Mouse (Mus musculus): Measurements from ENCODE around the gene Lcn12. TPM values are rescaled to one million over a fixed set of nuclear protein-coding genes. Genes with fewer than 3 reads are reported as not detected.

The Lcn12 gene
- polyA plus RNA-seq, 1 experiment from 2014 or later: not detected

DNA sequence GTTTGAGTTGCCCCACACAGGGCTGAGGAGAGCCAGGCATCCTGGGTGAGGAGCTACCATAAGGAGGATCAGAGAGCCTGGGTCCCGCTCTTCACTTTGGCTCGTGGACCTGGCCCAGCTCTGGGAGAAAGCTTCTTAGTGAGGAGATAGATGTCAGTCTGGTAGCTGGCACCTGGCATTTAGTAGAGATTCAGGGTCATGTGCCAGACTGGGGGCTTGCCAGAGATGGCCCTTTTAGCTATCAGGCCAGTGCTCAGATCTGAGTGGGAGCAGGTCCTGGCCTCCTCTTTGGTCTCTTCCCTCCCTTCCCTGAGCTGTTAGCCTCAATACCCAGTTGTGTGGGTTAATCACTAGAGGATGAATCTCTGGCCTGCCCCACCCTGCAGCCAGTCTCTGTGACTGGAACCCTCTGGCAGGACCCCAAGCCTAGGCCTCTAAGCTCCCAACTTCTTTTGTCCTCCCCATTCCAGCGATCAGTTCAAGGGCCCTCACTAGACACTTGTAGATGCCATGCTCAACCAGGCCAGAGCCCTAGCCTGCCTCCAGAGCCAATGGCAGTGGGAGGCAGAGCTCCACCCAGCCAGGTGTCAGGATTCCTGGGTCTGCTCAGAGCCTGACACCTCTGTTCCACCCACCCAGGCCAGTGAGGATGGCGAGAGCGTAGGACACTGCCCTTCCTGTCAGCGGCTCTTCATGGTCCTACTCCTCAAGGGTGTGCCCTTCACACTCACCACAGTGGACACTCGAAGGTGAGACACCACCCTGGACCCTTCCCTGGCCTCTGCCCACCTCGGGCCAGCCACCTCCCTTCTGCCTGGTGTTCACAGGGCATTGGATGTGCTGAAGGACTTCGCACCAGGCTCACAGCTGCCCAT lies 36.5 kb downstream of the Lcn12 start:
- Histone ChIP-seq H3K4me1 (ENCODE audit: control insufficient read depth, insufficient read depth, low read length) (no peaks in the 10 kb centered on the region; the same call in none of the 2 replicates), H3K27me3 (ENCODE audit: control insufficient read depth, insufficient read depth, low read length) (no peaks in the 10 kb centered on the region), H3K4me2 (replicated peaks; ENCODE audit: low read depth, low read length) (no peak overlapping the region), H3K9ac (ENCODE audit: low read depth, low read length) (no peak overlapping the region), H3K9me3 (ENCODE audit: control insufficient read depth, low read length) (no peaks in the 10 kb centered on the region), H3K4me3 (ENCODE audit: low read length) (no peak overlapping the region), H3K27ac (ENCODE audit: low read depth, low read length) (no peak overlapping the region), H3K36me3 (ENCODE audit: control insufficient read depth, insufficient read depth, low read length) (no peaks in the 10 kb centered on the region; the same call in 1 of the 2 replicates)
- 90% methylated on average over 9 of the region's 9 CpGs for WGBS
- ATAC-seq (ENCODE audit: low FRiP score, low TSS enrichment): no peak

DNA sequence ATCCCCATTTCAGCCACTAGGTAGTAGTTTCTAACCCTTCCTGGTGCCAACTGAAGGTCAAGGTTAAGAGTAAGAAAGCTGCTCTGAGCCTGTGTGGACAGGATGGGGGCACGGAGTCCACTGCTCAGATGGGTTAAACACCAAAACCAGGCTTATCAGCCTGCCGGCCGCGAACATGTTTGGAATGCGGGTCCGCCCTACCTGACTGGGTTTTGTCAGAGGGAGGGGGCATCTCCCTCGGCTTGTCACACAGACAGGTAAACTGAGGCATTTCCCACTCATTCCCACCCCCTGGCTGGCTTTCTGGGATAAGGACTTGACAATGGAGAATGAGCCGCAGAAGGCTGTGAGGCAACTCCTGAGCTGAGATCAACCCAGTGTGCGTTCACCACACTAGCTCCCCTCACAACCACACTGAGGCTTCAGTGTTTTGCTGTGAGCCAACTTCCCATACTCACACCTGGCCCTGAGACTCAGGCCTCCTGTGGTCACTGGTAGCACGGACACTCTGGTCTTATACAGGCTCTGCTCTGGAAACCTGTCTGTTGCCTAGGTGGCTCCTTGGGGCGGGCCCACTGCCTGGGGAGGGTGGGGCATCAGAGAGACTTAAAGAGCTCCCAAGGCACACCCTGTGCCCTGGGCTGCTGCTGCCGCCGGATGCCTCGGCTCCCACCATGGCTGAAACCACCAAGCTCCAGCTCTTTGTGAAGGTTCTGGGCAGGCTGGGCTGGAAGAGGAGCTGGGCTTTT lies 37.3 kb downstream of the Lcn12 start, which contains the start of gene Clic3:
Gene Clic3, plus strand, starts transcription at position 634 of the 749 bp plus-strand sequence.
- Histone ChIP-seq H3K4me2 (replicated peaks; ENCODE audit: low read depth, low read length) (no peak within 1 kb of the TSS), H3K27ac (ENCODE audit: low read depth, low read length) (no peak within 1 kb of the TSS), H3K4me1 (ENCODE audit: control insufficient read depth, insufficient read depth, low read length) (no peaks in the 10 kb centered on the region; the same call in none of the 2 replicates), H3K36me3 (ENCODE audit: control insufficient read depth, insufficient read depth, low read length) (no peaks in the 10 kb centered on the region; the same call in 1 of the 2 replicates), H3K4me3 (ENCODE audit: low read length) (no peak within 1 kb of the TSS), H3K9ac (ENCODE audit: low read depth, low read length) (no peak within 1 kb of the TSS), H3K27me3 (ENCODE audit: control insufficient read depth, insufficient read depth, low read length) (no peaks in the 10 kb centered on the region), H3K9me3 (ENCODE audit: control insufficient read depth, low read length) (no peaks in the 10 kb centered on the region)
- 60% methylated on average over 14 of the region's 14 CpGs for WGBS
- no peak for ATAC-seq (ENCODE audit: low FRiP score, low TSS enrichment)

DNA sequence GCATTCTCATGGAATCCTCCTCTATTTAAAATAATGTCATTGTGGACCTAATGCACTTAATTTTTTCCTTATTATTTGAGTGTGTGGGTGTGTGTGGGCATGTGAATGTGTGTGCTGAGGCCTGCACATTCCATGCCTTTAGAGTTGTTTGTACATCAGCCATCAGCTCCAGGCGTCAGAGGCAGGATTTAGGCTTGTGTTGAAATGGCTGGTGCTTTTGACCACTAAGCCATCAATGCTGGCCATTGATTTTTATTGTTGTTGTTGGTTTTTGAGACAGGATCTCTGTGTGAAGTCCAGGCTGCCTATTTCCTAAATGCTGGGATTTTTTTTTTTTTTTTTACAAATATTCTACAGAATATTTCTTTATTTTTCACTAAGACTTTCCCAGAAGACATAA lies 40.8 kb downstream of the Lcn12 start:
- 45% methylated on average over 1 of the region's 1 CpGs for WGBS
- no peak overlapping the region for H3K9ac ChIP-seq (ENCODE audit: low read depth, low read length)
- no peak overlapping the region for H3K4me3 ChIP-seq (ENCODE audit: low read length)
- H3K36me3 ChIP-seq (ENCODE audit: control insufficient read depth, insufficient read depth, low read length): peaks cover 3% of the 10 kb centered on the region; the same call in 1 of the 2 replicates
- no peaks in the 10 kb centered on the region for H3K27me3 ChIP-seq (ENCODE audit: control insufficient read depth, insufficient read depth, low read length)
- no peaks in the 10 kb centered on the region for H3K9me3 ChIP-seq (ENCODE audit: control insufficient read depth, low read length)
- ATAC-seq (ENCODE audit: low FRiP score, low TSS enrichment): no peak
- H3K4me1 ChIP-seq (ENCODE audit: control insufficient read depth, insufficient read depth, low read length): no peaks in the 10 kb centered on the region
- H3K4me2 ChIP-seq (replicated peaks; ENCODE audit: low read depth, low read length): no peak overlapping the region
- no peak overlapping the region for H3K27ac ChIP-seq (ENCODE audit: low read depth, low read length)

DNA sequence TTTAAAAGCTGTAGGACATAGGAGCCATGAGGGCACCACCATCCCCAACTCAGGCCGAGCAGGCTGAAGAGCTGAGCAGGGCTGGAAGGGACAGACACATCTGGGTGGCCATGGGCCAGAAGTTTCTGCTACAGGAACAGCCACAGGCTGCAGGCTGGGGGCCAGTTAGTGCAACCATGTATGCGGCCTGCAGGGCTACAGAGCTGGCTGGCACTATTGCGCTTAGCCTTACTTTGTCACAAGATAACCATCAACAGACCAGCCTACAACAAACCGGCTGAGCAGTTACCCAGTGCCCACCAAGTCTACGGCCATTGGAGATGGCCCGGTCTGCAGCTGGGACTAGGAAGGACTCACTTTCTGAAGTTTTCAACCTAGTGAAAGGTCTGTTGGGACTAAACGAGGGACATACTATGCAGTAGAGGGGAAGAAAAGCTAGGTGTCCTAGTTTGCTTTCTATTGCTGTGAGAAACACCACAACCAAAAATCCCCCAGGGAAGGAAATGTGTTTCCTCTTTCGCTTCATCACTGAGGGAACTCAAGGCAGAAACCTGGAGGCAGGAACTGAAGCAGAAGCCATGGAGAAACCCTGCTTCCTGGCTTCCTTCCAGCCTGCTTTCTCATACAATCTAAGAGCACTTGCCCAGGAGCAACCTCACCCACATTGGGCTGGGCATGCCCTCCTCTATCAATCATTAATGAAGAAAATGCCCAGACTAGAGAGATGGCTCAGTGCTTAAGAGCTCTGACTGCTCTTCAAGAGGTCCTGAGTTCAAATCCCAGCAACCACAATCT lies 42.7 kb downstream of the Lcn12 start:
- Histone ChIP-seq H3K9me3 (ENCODE audit: control insufficient read depth, low read length) (no peaks in the 10 kb centered on the region), H3K27me3 (ENCODE audit: control insufficient read depth, insufficient read depth, low read length) (no peaks in the 10 kb centered on the region), H3K36me3 (ENCODE audit: control insufficient read depth, insufficient read depth, low read length) (peaks cover 12% of the 10 kb centered on the region; the same call in 1 of the 2 replicates), H3K9ac (ENCODE audit: low read depth, low read length) (no peak overlapping the region), H3K27ac (ENCODE audit: low read depth, low read length) (no peak overlapping the region), H3K4me3 (ENCODE audit: low read length) (no peak overlapping the region), H3K4me2 (replicated peaks; ENCODE audit: low read depth, low read length) (no peak overlapping the region), H3K4me1 (ENCODE audit: control insufficient read depth, insufficient read depth, low read length) (no peaks in the 10 kb centered on the region)
- WGBS: 86% methylated on average over 8 of the region's 8 CpGs
- no peak for ATAC-seq (ENCODE audit: low FRiP score, low TSS enrichment)

DNA sequence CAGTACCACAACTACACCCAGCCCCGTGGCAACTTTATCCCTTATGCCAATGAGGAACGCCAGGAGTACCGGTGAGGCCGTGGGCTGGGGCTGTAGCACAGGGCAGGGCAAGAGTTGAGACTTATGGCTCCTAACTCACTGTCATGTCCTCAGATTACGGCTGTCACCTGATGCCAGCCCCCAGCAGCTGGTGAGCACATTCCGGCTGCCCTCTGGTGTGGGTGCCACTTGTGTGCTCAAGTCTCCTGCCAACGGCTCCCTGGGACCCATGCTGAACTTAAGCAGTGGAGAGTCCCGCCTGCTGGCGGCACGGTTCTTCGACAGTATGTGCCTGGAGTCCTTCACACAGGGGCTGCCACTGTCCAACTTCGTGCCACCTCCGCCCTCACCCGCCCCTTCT lies 51.0 kb downstream of the Lcn12 start:
- H3K9me3 ChIP-seq (ENCODE audit: control insufficient read depth, low read length): no peaks in the 10 kb centered on the region
- ATAC-seq (ENCODE audit: low FRiP score, low TSS enrichment): no peak
- H3K36me3 ChIP-seq (ENCODE audit: control insufficient read depth, insufficient read depth, low read length): peaks cover 41% of the 10 kb centered on the region
- WGBS: 89% methylated on average over 14 of the region's 14 CpGs
- H3K9ac ChIP-seq (ENCODE audit: low read depth, low read length): no peak overlapping the region
- H3K4me3 ChIP-seq (ENCODE audit: low read length): no peak overlapping the region
- no peaks in the 10 kb centered on the region for H3K27me3 ChIP-seq (ENCODE audit: control insufficient read depth, insufficient read depth, low read length)
- no peak overlapping the region for H3K27ac ChIP-seq (ENCODE audit: low read depth, low read length)
- H3K4me2 ChIP-seq (replicated peaks; ENCODE audit: low read depth, low read length): no peak overlapping the region
- H3K4me1 ChIP-seq (ENCODE audit: control insufficient read depth, insufficient read depth, low read length): no peaks in the 10 kb centered on the region

DNA sequence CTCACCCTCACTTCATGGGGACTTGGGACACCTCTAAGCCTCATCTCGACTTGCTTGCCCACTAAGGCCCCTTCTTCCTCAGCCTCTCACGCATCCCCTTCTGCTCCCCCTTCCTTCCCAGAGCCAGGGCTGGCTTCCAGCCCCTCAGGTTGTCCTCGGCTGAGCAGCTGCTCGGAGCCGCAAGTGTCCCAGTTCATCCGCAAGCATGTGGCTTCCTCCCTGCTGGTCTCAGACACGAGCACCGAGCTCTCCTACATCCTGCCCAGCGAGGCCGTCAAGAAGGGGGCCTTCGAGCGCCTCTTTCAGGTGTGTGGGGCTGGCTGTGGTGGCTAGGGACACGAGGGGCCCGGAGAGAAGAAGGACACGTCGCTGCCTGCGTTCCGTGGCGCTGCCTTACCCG lies 52.6 kb downstream of the Lcn12 start:
- Histone ChIP-seq H3K27me3 (ENCODE audit: control insufficient read depth, insufficient read depth, low read length) (no peaks in the 10 kb centered on the region), H3K9me3 (ENCODE audit: control insufficient read depth, low read length) (no peaks in the 10 kb centered on the region), H3K4me1 (ENCODE audit: control insufficient read depth, insufficient read depth, low read length) (no peaks in the 10 kb centered on the region), H3K27ac (ENCODE audit: low read depth, low read length) (no peak overlapping the region), H3K4me3 (ENCODE audit: low read length) (no peak overlapping the region), H3K4me2 (replicated peaks; ENCODE audit: low read depth, low read length) (no peak overlapping the region), H3K36me3 (ENCODE audit: control insufficient read depth, insufficient read depth, low read length) (peaks cover 43% of the 10 kb centered on the region), H3K9ac (ENCODE audit: low read depth, low read length) (no peak overlapping the region)
- no peak for ATAC-seq (ENCODE audit: low FRiP score, low TSS enrichment)
- WGBS: 87% methylated on average over 20 of the region's 20 CpGs

Small RNA genes within 50 kb of the gene (microRNA-seq; reads per million reads assigned to microRNA genes)
- gene Mir3087: not detected

Other genes with a start within 250 kb of the Lcn12 start
- 3.6 and 4.7 TPM in 2 replicates for gene AL732309.1, start 247.0 kb downstream of the Lcn12 start, polyA plus RNA-seq (2014; fragmentation: Nextera tagmentation; extraction: Ambion mirVana)
- gene Tmem203, start 238.5 kb downstream of the Lcn12 start, polyA plus RNA-seq (2014; fragmentation: Nextera tagmentation; extraction: Ambion mirVana): 17.0 and 25.4 TPM in 2 replicates
- gene Tprn, start 231.3 kb downstream of the Lcn12 start, polyA plus RNA-seq (2014; fragmentation: Nextera tagmentation; extraction: Ambion mirVana): 5.8 and 7.3 TPM in 2 replicates
- 212 and 253 TPM in 2 replicates for gene Ssna1, start 221.5 kb downstream of the Lcn12 start, polyA plus RNA-seq (2014; fragmentation: Nextera tagmentation; extraction: Ambion mirVana)
- gene Anapc2, start 221.4 kb downstream of the Lcn12 start, polyA plus RNA-seq (2014; fragmentation: Nextera tagmentation; extraction: Ambion mirVana): 71.4 and 111 TPM in 2 replicates
- gene Tmem210, start 205.8 kb downstream of the Lcn12 start, polyA plus RNA-seq (2014; fragmentation: Nextera tagmentation; extraction: Ambion mirVana): not detected in 2 replicates
- gene Lrrc26, start 204.0 kb downstream of the Lcn12 start, polyA plus RNA-seq (2014; fragmentation: Nextera tagmentation; extraction: Ambion mirVana): not detected in 2 replicates
- gene Grin1, start 174.7 kb downstream of the Lcn12 start, polyA plus RNA-seq (2014; fragmentation: Nextera tagmentation; extraction: Ambion mirVana): 0.32 and 0.64 TPM in 2 replicates
- 89.9 and 106 TPM in 2 replicates for gene Man1b1, start 161.6 kb downstream of the Lcn12 start, polyA plus RNA-seq (2014; fragmentation: Nextera tagmentation; extraction: Ambion mirVana)
- gene Dpp7, start 137.6 kb downstream of the Lcn12 start, polyA plus RNA-seq (2014; fragmentation: Nextera tagmentation; extraction: Ambion mirVana): 15.4 and 16.2 TPM in 2 replicates
- gene Uap1l1, start 128.2 kb downstream of the Lcn12 start, polyA plus RNA-seq (2014; fragmentation: Nextera tagmentation; extraction: Ambion mirVana): 19.3 and 25.0 TPM in 2 replicates
- 45.1 and 47.2 TPM in 2 replicates for gene Sapcd2, start 121.6 kb downstream of the Lcn12 start, polyA plus RNA-seq (2014; fragmentation: Nextera tagmentation; extraction: Ambion mirVana)
- 2.0 and 2.7 TPM in 2 replicates for gene Entpd2, start 98.0 kb downstream of the Lcn12 start, polyA plus RNA-seq (2014; fragmentation: Nextera tagmentation; extraction: Ambion mirVana)
- 32.8 and 34.0 TPM in 2 replicates for gene Npdc1, start 94.6 kb downstream of the Lcn12 start, polyA plus RNA-seq (2014; fragmentation: Nextera tagmentation; extraction: Ambion mirVana)
- gene Fut7, start 70.6 kb downstream of the Lcn12 start, polyA plus RNA-seq (2014; fragmentation: Nextera tagmentation; extraction: Ambion mirVana): not detected in 2 replicates
- gene Abca2, start 65.2 kb downstream of the Lcn12 start, polyA plus RNA-seq (2014; fragmentation: Nextera tagmentation; extraction: Ambion mirVana): 8.1 and 11.2 TPM in 2 replicates
- gene Clic3, start 37.1 kb downstream of the Lcn12 start, polyA plus RNA-seq (2014; fragmentation: Nextera tagmentation; extraction: Ambion mirVana): 0.57 and 1.2 TPM in 2 replicates
- 23.5 and 23.9 TPM in 2 replicates for gene Paxx, start 32.8 kb downstream of the Lcn12 start, polyA plus RNA-seq (2014; fragmentation: Nextera tagmentation; extraction: Ambion mirVana)
- 1.1 and 1.5 TPM in 2 replicates for gene Ptgds, start 23.9 kb downstream of the Lcn12 start, polyA plus RNA-seq (2014; fragmentation: Nextera tagmentation; extraction: Ambion mirVana)
- 58.1 and 87.6 TPM in 2 replicates for gene Fbxw5, start 6.8 kb upstream of the Lcn12 start, polyA plus RNA-seq (2014; fragmentation: Nextera tagmentation; extraction: Ambion mirVana)
- gene C8g, start 7.8 kb upstream of the Lcn12 start, polyA plus RNA-seq (2014; fragmentation: Nextera tagmentation; extraction: Ambion mirVana): 7.9 and 9.8 TPM in 2 replicates
- 30.2 and 34.0 TPM in 2 replicates for gene Traf2, start 53.0 kb upstream of the Lcn12 start, polyA plus RNA-seq (2014; fragmentation: Nextera tagmentation; extraction: Ambion mirVana)
- gene Edf1, start 63.9 kb upstream of the Lcn12 start, polyA plus RNA-seq (2014; fragmentation: Nextera tagmentation; extraction: Ambion mirVana): 314 and 436 TPM in 2 replicates
- gene Mamdc4, start 80.9 kb upstream of the Lcn12 start, polyA plus RNA-seq (2014; fragmentation: Nextera tagmentation; extraction: Ambion mirVana): 3.3 and 7.5 TPM in 2 replicates
- gene Phpt1, start 81.3 kb upstream of the Lcn12 start, polyA plus RNA-seq (2014; fragmentation: Nextera tagmentation; extraction: Ambion mirVana): 229 and 294 TPM in 2 replicates
- gene Ajm1, start 87.8 kb upstream of the Lcn12 start, polyA plus RNA-seq (2014; fragmentation: Nextera tagmentation; extraction: Ambion mirVana): 0.07 and 0.18 TPM in 2 replicates
- gene Rabl6, start 114.6 kb upstream of the Lcn12 start, polyA plus RNA-seq (2014; fragmentation: Nextera tagmentation; extraction: Ambion mirVana): 59.6 and 81.1 TPM in 2 replicates
- gene Ccdc183, start 123.8 kb upstream of the Lcn12 start, polyA plus RNA-seq (2014; fragmentation: Nextera tagmentation; extraction: Ambion mirVana): 0.23 and 0.29 TPM in 2 replicates
- gene Tmem141, start 128.1 kb upstream of the Lcn12 start, polyA plus RNA-seq (2014; fragmentation: Nextera tagmentation; extraction: Ambion mirVana): 24.3 and 35.0 TPM in 2 replicates
- 1.6 and 1.9 TPM in 2 replicates for gene Fcna, start 134.1 kb upstream of the Lcn12 start, polyA plus RNA-seq (2014; fragmentation: Nextera tagmentation; extraction: Ambion mirVana)
- gene Lcn8, start 159.2 kb upstream of the Lcn12 start, polyA plus RNA-seq (2014; fragmentation: Nextera tagmentation; extraction: Ambion mirVana): not detected in 2 replicates
- not detected in 2 replicates for gene Lcn5, start 164.0 kb upstream of the Lcn12 start, polyA plus RNA-seq (2014; fragmentation: Nextera tagmentation; extraction: Ambion mirVana)
- gene Lcn6, start 182.9 kb upstream of the Lcn12 start, polyA plus RNA-seq (2014; fragmentation: Nextera tagmentation; extraction: Ambion mirVana): not detected in 2 replicates
- not detected in 2 replicates for gene Lcn10, start 188.8 kb upstream of the Lcn12 start, polyA plus RNA-seq (2014; fragmentation: Nextera tagmentation; extraction: Ambion mirVana)
- gene Obp2a, start 206.1 kb upstream of the Lcn12 start, polyA plus RNA-seq (2014; fragmentation: Nextera tagmentation; extraction: Ambion mirVana): not detected in 2 replicates
- 83.2 and 93.7 TPM in 2 replicates for gene Bmyc, start 212.8 kb upstream of the Lcn12 start, polyA plus RNA-seq (2014; fragmentation: Nextera tagmentation; extraction: Ambion mirVana)
- gene Obp2b, start 243.1 kb upstream of the Lcn12 start, polyA plus RNA-seq (2014; fragmentation: Nextera tagmentation; extraction: Ambion mirVana): not detected in 2 replicates

Measured in kidney, embryonic 14.5 days (tissue).